Mouse (Mus musculus) erythroid progenitor cell, adult 5-6 weeks (primary cell): ENCODE measurements around the gene Kera. TPM values are rescaled to one million over a fixed set of nuclear protein-coding genes. Genes with fewer than 3 reads are reported as not detected.

ENCODE experiments used
- ATAC-seq: replicated peaks from 2 replicates; pipeline ENCODE4 v1.8.0; 2016; ENCODE audit warnings: moderate number of reproducible peaks, mild to moderate bottlenecking, moderate TSS enrichment, inconsistent platforms; ENCODE audit not compliant: poor library complexity, low FRiP score, severe bottlenecking
- total RNA-seq, 2 experiments: library from RNA; stranded (forward) in 1 of 2; stranded (reverse) in 1 of 2; fragments of 150-400 nt in 1 of 2; fragments of 186-747, 209-891 nt in 1 of 2; gene quantifications; 2 replicates each; pipeline versions ENCODE4 v1.2.3 to v1.2.4; 2015 to 2017; ENCODE audit warnings: low replicate concordance in 2 of 2

Kera gene
- total RNA-seq, 2 experiments from 2014 or later, result not detected

- no peak for ATAC-seq
These were observed 52.8 kb downstream of the Kera start for GRCm38 (mm10) chr10:97659489-97659888.

Other genes starting within 250 kb of the Kera start
- gene Dcn, start 127.3 kb upstream of the Kera start, total RNA-seq (2015; ENCODE audit: low replicate concordance), result 1.4 and 5.9 TPM in 2 replicates
- 0.39 TPM in 1 of 2 replicates, not detected in the other for gene Dcn, start 127.3 kb upstream of the Kera start, total RNA-seq (2017; ENCODE audit: low replicate concordance)
- not detected in 2 replicates for gene Lum, start 41.8 kb upstream of the Kera start, total RNA-seq (2015; ENCODE audit: low replicate concordance)
- gene Lum, start 41.8 kb upstream of the Kera start, total RNA-seq (2017; ENCODE audit: low replicate concordance), result 0.51 and 0.98 TPM in 2 replicates
- not detected in 2 replicates for gene Epyc, start 37.2 kb downstream of the Kera start, total RNA-seq (2015; ENCODE audit: low replicate concordance)
- gene Epyc, start 37.2 kb downstream of the Kera start, total RNA-seq (2017; ENCODE audit: low replicate concordance), result not detected in 2 replicates
- not detected in 2 replicates for gene Ccer1, start 86.2 kb downstream of the Kera start, total RNA-seq (2015; ENCODE audit: low replicate concordance)
- not detected in 2 replicates for gene Ccer1, start 86.2 kb downstream of the Kera start, total RNA-seq (2017; ENCODE audit: low replicate concordance)
- gene C030005K15Rik, start 119.9 kb downstream of the Kera start, total RNA-seq (2015; ENCODE audit: low replicate concordance), result not detected in 2 replicates
- 0.39 TPM in 1 of 2 replicates, not detected in the other for gene C030005K15Rik, start 119.9 kb downstream of the Kera start, total RNA-seq (2017; ENCODE audit: low replicate concordance)